28 mouse cellular contexts compared by ENCODE assay signal in the genomic region with DNA sequence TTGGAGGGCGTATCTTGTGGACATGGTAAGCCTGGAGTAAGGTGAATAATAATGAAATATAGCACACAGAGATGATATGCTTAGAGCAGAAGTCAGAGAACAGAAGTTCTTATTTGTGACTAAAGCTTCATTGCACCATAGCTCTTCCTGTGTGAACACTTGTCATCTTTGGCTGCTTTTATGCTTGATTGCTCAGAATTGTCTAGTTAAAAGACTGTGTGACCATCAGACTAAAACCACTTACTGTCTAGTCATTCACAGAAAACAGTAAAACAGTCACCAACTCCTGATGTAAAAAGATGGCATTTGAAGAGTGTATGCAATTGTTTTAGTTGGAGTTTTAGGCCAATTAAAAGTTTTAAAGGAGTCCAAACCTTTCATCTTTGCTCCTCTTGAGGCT. TPM values are rescaled to one million over a fixed set of nuclear protein-coding genes. Genes with fewer than 3 reads are reported as not detected.
DNase-seq lines count a peak whose midpoint lies in the region; ATAC-seq and TF ChIP-seq lines count a peak whose summit lies in the region.
"Had no signal": no experiment of that assay in that cellular context is flagged by ENCODE, and none has a peak within 500 bp of the region (broad histone marks: within the 10 kb centered on the region; RNA-seq: fewer than 3 reads in every experiment).

No protein-coding gene starts in this region.

- ATAC-seq in Patski, result peak; percentile 17
- ATAC-seq in forebrain, embryonic 13.5 days, result no peak
- ATAC-seq in liver, embryonic 11.5 days (replicated peaks; ENCODE audit: low FRiP score), result no peak
- no peak for ATAC-seq in stomach, postnatal 0 days (ENCODE audit: low FRiP score, low TSS enrichment)
- ATAC-seq: CD4-positive, CD25-positive, alpha-beta regulatory T cell, adult 4 months; forebrain, embryonic 15.5 days; forebrain, postnatal 0 days had no signal

- in situ Hi-C loops in Patski (cut with MboI; ENCODE audit: low pct_unique_long_range_greater_than_20kb), result no loop called here

- no peak overlapping the region for H3K27ac ChIP-seq in MEL (ENCODE audit: control insufficient read depth, low read depth, low read length)
- no peak overlapping the region for H3K27ac ChIP-seq in forebrain, embryonic 13.5 days
- H3K27ac ChIP-seq in liver, embryonic 11.5 days (ENCODE audit: low read depth, low read length), result no peak overlapping the region
- no peak overlapping the region for H3K27ac ChIP-seq in stomach, postnatal 0 days (replicated peaks)
- H3K27ac ChIP-seq: embryonic facial prominence, embryonic 13.5 days; embryonic facial prominence, embryonic 15.5 days; forebrain, embryonic 10.5 days; forebrain, embryonic 12.5 days; forebrain, embryonic 15.5 days had no signal

- no peak overlapping the region for H3K4me2 ChIP-seq in forebrain, embryonic 13.5 days
- no peak overlapping the region for H3K4me2 ChIP-seq in liver, embryonic 11.5 days
- H3K4me2 ChIP-seq in stomach, postnatal 0 days (replicated peaks; ENCODE audit: low read depth), result no peak overlapping the region
- H3K4me2 ChIP-seq: embryonic facial prominence, embryonic 13.5 days; embryonic facial prominence, embryonic 15.5 days; forebrain, embryonic 12.5 days; forebrain, embryonic 15.5 days had no signal

- no peak for TF ChIP-seq EP300 in MEL (IDR thresholded peaks at IDR 0.05; ENCODE audit: low read depth in 1 of 2, low read length in 2 of 2)
- TF ChIP-seq EP300 in stomach, postnatal 0 days (optimal IDR thresholded peaks at IDR 0.05), result no peak

- H3K9ac ChIP-seq in MEL (ENCODE audit: control insufficient read depth, low read depth, low read length, poor library complexity, severe bottlenecking), result no peak overlapping the region
- no peak overlapping the region for H3K9ac ChIP-seq in forebrain, embryonic 13.5 days
- no peak overlapping the region for H3K9ac ChIP-seq in liver, embryonic 11.5 days (ENCODE audit: low read depth, low read length)
- H3K9ac ChIP-seq in stomach, postnatal 0 days (ENCODE audit: low read length), result no peak overlapping the region
- H3K9ac ChIP-seq: embryonic facial prominence, embryonic 13.5 days; embryonic facial prominence, embryonic 15.5 days; forebrain, embryonic 12.5 days; forebrain, embryonic 15.5 days; forebrain, postnatal 0 days had no signal

- CTCF ChIA-PET in Patski (lab: Charles Lee), result interaction anchor here (0.8 kb wide), 1 partner anchor 21 kb away, joined by 3 read pairs; no protein-coding TSS in a partner anchor

- peaks cover 5 to 28% of the 10 kb centered on the region in 2 experiments; a peak in 3 of 4 replicates for H3K36me3 ChIP-seq in MEL (ENCODE audit: control insufficient read depth in 1 of 2, insufficient read depth in 2 of 2, low read length in 2 of 2)
- peaks cover 66% of the 10 kb centered on the region for H3K36me3 ChIP-seq in forebrain, embryonic 13.5 days (ENCODE audit: poor library complexity, severe bottlenecking)
- H3K36me3 ChIP-seq in liver, embryonic 11.5 days (ENCODE audit: control insufficient read depth, insufficient read depth, low read length), result peaks cover 17% of the 10 kb centered on the region; the same call in 1 of the 2 replicates
- H3K36me3 ChIP-seq in stomach, postnatal 0 days (ENCODE audit: control insufficient read depth, insufficient read depth, low read length), result peaks cover 23% of the 10 kb centered on the region

- no peak for TF ChIP-seq POLR2A in MEL (IDR thresholded peaks at IDR 0.05; ENCODE audit: control insufficient read depth in 1 of 2, insufficient read depth in 1 of 2, low read depth in 1 of 2, low read length in 2 of 2, poor library complexity in 1 of 2)

- no peak for TF ChIP-seq RAD21 in MEL (IDR thresholded peaks at IDR 0.05; ENCODE audit: low read depth, low read length)

- no peaks in the 10 kb centered on the region for H3K27me3 ChIP-seq in MEL (ENCODE audit: control insufficient read depth in 1 of 2, insufficient read depth in 2 of 2, low read length in 2 of 2)
- no peaks in the 10 kb centered on the region for H3K27me3 ChIP-seq in Patski
- no peaks in the 10 kb centered on the region for H3K27me3 ChIP-seq in forebrain, embryonic 13.5 days
- no peaks in the 10 kb centered on the region for H3K27me3 ChIP-seq in liver, embryonic 11.5 days (replicated peaks; ENCODE audit: control insufficient read depth, insufficient read depth, low read length)
- no peaks in the 10 kb centered on the region for H3K27me3 ChIP-seq in stomach, postnatal 0 days (ENCODE audit: control insufficient read depth, insufficient read depth, low read length)
- H3K27me3 ChIP-seq: CH12.LX; embryonic facial prominence, embryonic 13.5 days; embryonic facial prominence, embryonic 15.5 days; forebrain, embryonic 12.5 days; forebrain, embryonic 15.5 days had no signal

- no peaks in the 10 kb centered on the region for H3K79me2 ChIP-seq in MEL (ENCODE audit: control insufficient read depth, insufficient read depth, low read length, poor library complexity)

- POLR2A ChIA-PET in Patski (lab: Charles Lee), result no interaction called here

- DNase-seq in 416B (ENCODE audit: low read depth) (peak; percentile 57), MEL (ENCODE audit: low read depth, low spot score) (no peak), Patski (ENCODE audit: low read depth, low spot score) (peak; percentile 77)
- DNase-seq in liver, embryonic 11.5 days (ENCODE audit: low spot score), result no peak
- no peak for DNase-seq in stomach, postnatal 0 days (ENCODE audit: low spot score)
- DNase-seq: adrenal gland, adult 2 months; adrenal gland, postnatal 10 days; adrenal gland, postnatal 36 days; B cell, adult 2 months; cerebellum, adult 11 months; cerebellum, adult 18-20 months; cerebellum, adult 8-10 months; cerebellum, adult 9-11 months; cerebellum, postnatal 14 days; cerebellum, postnatal 36 days; embryo, embryonic 11 days; forebrain, postnatal 0 days had no signal

- H3K4me1 ChIP-seq in MEL (ENCODE audit: control insufficient read depth in 1 of 2, insufficient read depth in 2 of 2, low read length in 2 of 2), result no peaks in the 10 kb centered on the region; a peak in 1 of 4 replicates
- H3K4me1 ChIP-seq in forebrain, embryonic 13.5 days, result no peaks in the 10 kb centered on the region
- H3K4me1 ChIP-seq in liver, embryonic 11.5 days (replicated peaks; ENCODE audit: control insufficient read depth, insufficient read depth, low read length), result no peaks in the 10 kb centered on the region
- no peaks in the 10 kb centered on the region for H3K4me1 ChIP-seq in stomach, postnatal 0 days (replicated peaks; ENCODE audit: control insufficient read depth, insufficient read depth)
- H3K4me1 ChIP-seq: embryonic facial prominence, embryonic 13.5 days; embryonic facial prominence, embryonic 15.5 days; forebrain, embryonic 12.5 days; forebrain, embryonic 15.5 days had no signal

- WGBS in forebrain, embryonic 13.5 days, result 96% methylated on average over 1 of the region's 1 CpGs
- 86% methylated on average over 1 of the region's 1 CpGs for WGBS in liver, embryonic 11.5 days
- 85% methylated on average over 1 of the region's 1 CpGs for WGBS in stomach, postnatal 0 days

- no peaks in the 10 kb centered on the region for H3K9me3 ChIP-seq in MEL (replicated peaks; ENCODE audit: insufficient read depth, low read length)
- H3K9me3 ChIP-seq in forebrain, embryonic 13.5 days (replicated peaks), result no peaks in the 10 kb centered on the region
- no peaks in the 10 kb centered on the region for H3K9me3 ChIP-seq in liver, embryonic 11.5 days (ENCODE audit: control insufficient read depth, low read length)
- H3K9me3 ChIP-seq in stomach, postnatal 0 days (ENCODE audit: control insufficient read depth, low read length), result no peaks in the 10 kb centered on the region
- H3K9me3 ChIP-seq: embryonic facial prominence, embryonic 13.5 days; embryonic facial prominence, embryonic 15.5 days; forebrain, embryonic 10.5 days; forebrain, embryonic 12.5 days; forebrain, embryonic 15.5 days; G1E had no signal

- TF ChIP-seq CTCF in MEL (IDR thresholded peaks at IDR 0.05 in 2 of 3, conservative IDR thresholded peaks at IDR 0.05 in 1 of 3; ENCODE audit: control insufficient read depth in 1 of 3, insufficient read depth in 1 of 3, low read depth in 2 of 3, low read length in 3 of 3, poor library complexity in 1 of 3, severe bottlenecking in 1 of 3) (no peak), Patski (IDR thresholded peaks at IDR 0.05) (no peak)
- no peak for TF ChIP-seq CTCF in stomach, postnatal 0 days (IDR thresholded peaks at IDR 0.05; ENCODE audit: low read depth)

- H3K4me3 ChIP-seq in MEL (ENCODE audit: control insufficient read depth in 1 of 2, insufficient read depth in 1 of 2, low read depth in 2 of 2, low read length in 2 of 2), result no peak overlapping the region
- no peak overlapping the region for H3K4me3 ChIP-seq in forebrain, embryonic 13.5 days
- H3K4me3 ChIP-seq in liver, embryonic 11.5 days (ENCODE audit: low read depth, low read length), result no peak overlapping the region
- H3K4me3 ChIP-seq in stomach, postnatal 0 days (ENCODE audit: low read depth, low read length), result no peak overlapping the region
- H3K4me3 ChIP-seq: embryonic facial prominence, embryonic 13.5 days; embryonic facial prominence, embryonic 15.5 days; erythroblast, embryonic 14.5 days; forebrain, embryonic 10.5 days; forebrain, embryonic 12.5 days; forebrain, embryonic 15.5 days had no signal

RNA-seq across cellular contexts. Expression of gene Ctsk, which starts 20.1 kb away (rescaled TPM):
- total RNA-seq in MEL (2012; rRNA removed), result 0.08 TPM in 1 of 2 replicates, not detected in the other
- under 1 TPM in 1 of 2 experiments, not detected in 1; 0.10 TPM for polyA plus RNA-seq in MEL (2012; ENCODE audit: insufficient read depth in 1 of 2, insufficient read length in 2 of 2, low read depth in 1 of 2, low replicate concordance in 2 of 2, missing spikeins in 1 of 2)
- 1.1 TPM for polyA plus RNA-seq in Patski (2021)
- polyA plus RNA-seq in forebrain, embryonic 13.5 days (2015; fragmentation: Nextera tagmentation; extraction: Ambion mirVana), result 3.2 and 4.3 TPM in 2 replicates
- polyA plus RNA-seq in liver, embryonic 11.5 days (2014; fragmentation: Nextera tagmentation; extraction: Ambion mirVana), result 1.7 and 1.8 TPM in 2 replicates
- 16.3 and 18.7 TPM in 2 replicates for polyA plus RNA-seq in stomach, postnatal 0 days (2015; fragmentation: Nextera tagmentation; extraction: Ambion mirVana)
- total RNA-seq: CH12.LX; common myeloid progenitor, adult 5-6 weeks had no signal
- polyA plus RNA-seq: erythroblast, embryonic 14.5 days; G1E had no signal

RNA-seq across cellular contexts. Expression of gene Arnt, which starts 44.8 kb away (rescaled TPM):
- total RNA-seq in MEL (2012; rRNA removed), result 16.4 and 22.2 TPM in 2 replicates
- polyA plus RNA-seq in MEL (2012; ENCODE audit: insufficient read depth in 1 of 2, insufficient read length in 2 of 2, low read depth in 1 of 2, low replicate concordance in 2 of 2, missing spikeins in 1 of 2) (10 to 100 TPM; 62.4 to 90.7 TPM), Patski (2021) (54.8 TPM)
- polyA plus RNA-seq in forebrain, embryonic 13.5 days (2015; fragmentation: Nextera tagmentation; extraction: Ambion mirVana), result 24.8 and 28.1 TPM in 2 replicates
- polyA plus RNA-seq in liver, embryonic 11.5 days (2014; fragmentation: Nextera tagmentation; extraction: Ambion mirVana), result 26.5 and 29.8 TPM in 2 replicates
- polyA plus RNA-seq in stomach, postnatal 0 days (2015; fragmentation: Nextera tagmentation; extraction: Ambion mirVana), result 14.2 and 15.3 TPM in 2 replicates

RNA-seq across cellular contexts. Expression of gene Ctss, which starts 47.6 kb away (rescaled TPM):
- total RNA-seq in MEL (2012; rRNA removed), result not detected in 2 replicates
- not detected for polyA plus RNA-seq in MEL (2012; ENCODE audit: insufficient read depth in 1 of 2, insufficient read length in 2 of 2, low read depth in 1 of 2, low replicate concordance in 2 of 2, missing spikeins in 1 of 2)
- polyA plus RNA-seq in Patski (2021), result not detected
- polyA plus RNA-seq in forebrain, embryonic 13.5 days (2015; fragmentation: Nextera tagmentation; extraction: Ambion mirVana), result 6.5 and 7.6 TPM in 2 replicates
- 16.6 and 18.5 TPM in 2 replicates for polyA plus RNA-seq in liver, embryonic 11.5 days (2014; fragmentation: Nextera tagmentation; extraction: Ambion mirVana)
- 31.8 and 35.6 TPM in 2 replicates for polyA plus RNA-seq in stomach, postnatal 0 days (2015; fragmentation: Nextera tagmentation; extraction: Ambion mirVana)
- polyA plus RNA-seq: G1E had no signal

Comparison
In these comparisons a context has a peak if more than half of its experiments do, and no peak if none do; other contexts are left out.
1. DNase-seq: peak in 416B (single experiment) and Patski (single experiment); none in MEL (single experiment), liver, embryonic 11.5 days (single experiment) and stomach, postnatal 0 days (single experiment).